Mouse (Mus musculus) gastrocnemius, postnatal 25 days (tissue): ENCODE measurements around the gene Mccc2. TPM values are rescaled to one million over a fixed set of nuclear protein-coding genes. Genes with fewer than 3 reads are reported as not detected.

Experiments used
- DNase-seq: peaks from one replicate; pipeline ENCODE4 v3.0.0; 2022
- total RNA-seq, 2 experiments: library from RNA; stranded (reverse); gene quantifications; 1 replicate in 1 of 2; 2 replicates in 1 of 2; pipeline ENCODE4 v1.2.3; 2021

Gene Mccc2
- total RNA-seq, 2 experiments from 2014 or later, result 33.3 to 34.5 TPM

DNA sequence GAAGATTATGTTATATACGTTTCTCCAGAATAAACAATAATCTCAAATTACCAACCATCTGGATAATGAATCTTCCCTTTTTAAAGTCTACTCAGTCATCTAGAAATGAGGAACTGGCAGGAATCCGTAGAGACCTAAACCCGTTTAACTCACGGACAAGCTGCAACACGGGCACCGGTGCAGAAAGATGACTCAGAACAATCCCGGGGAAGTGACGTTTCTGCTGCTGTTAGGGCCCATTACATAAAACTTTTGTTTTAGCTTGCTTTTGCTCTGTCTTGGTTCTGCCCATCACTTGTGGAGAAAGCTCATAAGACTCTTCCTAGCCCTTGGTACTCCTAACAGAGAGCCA, 76.1 kb downstream of the Mccc2 start:
- no peak for DNase-seq

GRCm38 (mm10) chr13:99938606-99939319, 76.7 kb downstream of the Mccc2 start:
- no peak for DNase-seq

GRCm38 (mm10) chr13:99937741-99938140, 77.7 kb downstream of the Mccc2 start:
- no peak for DNase-seq

- DNase-seq, result no peak
Observed at GRCm38 (mm10) chr13:99932406-99932805, 83.0 kb downstream of the Mccc2 start.

- no peak for DNase-seq
Observed at GRCm38 (mm10) chr13:99931502-99931901, 83.9 kb downstream of the Mccc2 start.

GRCm38 (mm10) chr13:99926249-99926648, 89.2 kb downstream of the Mccc2 start:
- DNase-seq, result no peak

- no peak for DNase-seq
Observed at GRCm38 (mm10) chr13:99915632-99916031, 99.8 kb downstream of the Mccc2 start.

- DNase-seq, result no peak
Observed at GRCm38 (mm10) chr13:99900965-99901364, 114.5 kb downstream of the Mccc2 start, which contains the start of gene Cartpt. Gene Cartpt, minus strand, starts transcription at chr13:99901091.

GRCm38 (mm10) chr13:99900557-99900892, 114.9 kb downstream of the Mccc2 start:
- no peak for DNase-seq

DNA sequence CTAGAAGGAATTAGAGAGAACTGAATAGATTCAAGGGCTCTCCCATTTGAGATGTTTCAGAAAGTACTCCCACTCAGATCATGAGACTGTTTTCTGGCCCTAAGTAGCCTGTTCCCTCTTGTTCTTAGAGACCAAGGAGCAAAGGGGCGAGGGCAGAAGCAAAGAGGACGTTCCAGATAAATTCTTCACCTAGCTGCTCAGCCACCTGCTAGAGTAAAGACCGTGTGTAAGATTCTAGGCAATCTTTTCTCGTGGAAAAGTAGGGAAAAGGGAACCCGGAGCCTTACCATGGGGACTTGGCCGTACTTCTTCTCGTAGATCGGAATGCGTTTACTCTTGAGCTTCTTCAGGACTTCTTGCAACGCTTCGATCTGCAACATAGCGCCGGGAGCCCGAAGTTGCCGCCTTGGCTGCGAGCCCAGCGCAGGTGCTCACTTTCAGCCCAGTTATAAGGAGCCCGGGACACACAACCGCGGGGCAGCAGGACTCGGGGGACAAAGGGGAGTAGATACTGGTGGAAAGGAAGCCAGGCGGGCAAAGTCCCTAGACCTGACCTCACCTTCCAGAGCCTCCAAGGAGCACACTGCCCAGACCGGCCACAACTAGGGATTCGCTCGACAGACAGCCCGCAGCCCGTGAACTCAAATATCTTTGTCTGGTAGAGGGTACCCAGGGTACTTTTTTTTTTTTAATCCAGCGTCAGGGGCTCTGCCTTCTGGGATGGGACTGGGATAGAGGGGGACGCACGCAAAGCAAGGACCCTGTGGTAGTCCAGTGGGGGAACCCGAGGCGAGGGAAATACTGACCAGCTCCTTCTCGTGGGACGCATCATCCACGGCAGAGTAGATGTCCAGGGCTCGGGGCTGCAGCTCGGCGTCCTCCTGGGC, 115.5 kb downstream of the Mccc2 start:
- DNase-seq, result no peak

DNA sequence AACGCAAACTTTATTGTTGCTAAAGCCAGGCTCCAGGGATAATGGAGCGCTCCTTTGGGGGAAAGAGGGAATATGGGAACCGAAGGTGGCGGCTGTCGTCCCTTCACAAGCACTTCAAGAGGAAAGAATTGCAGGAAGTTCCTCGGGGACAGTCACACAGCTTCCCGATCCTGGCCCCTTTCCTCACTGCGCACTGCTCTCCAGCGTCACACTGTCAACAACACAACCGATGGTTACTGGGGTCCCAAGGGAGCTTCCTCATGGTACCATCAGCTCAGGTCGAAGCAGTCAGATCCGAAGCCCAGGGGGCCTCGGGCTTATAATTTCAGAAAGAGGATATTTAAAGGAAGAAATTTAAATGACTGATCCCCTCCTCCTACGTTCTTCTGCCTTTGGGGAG, 116.6 kb downstream of the Mccc2 start:
- DNase-seq, result no peak

Other genes with a start within 250 kb of the Mccc2 start
- not detected for gene Cartpt, start 114.5 kb downstream of the Mccc2 start, total RNA-seq
- 10 to 100 TPM; 13.9 to 17.4 TPM for gene Bdp1, start 88.4 kb upstream of the Mccc2 start, total RNA-seq
- 1 to 10 TPM; 4.7 to 7.8 TPM for gene Serf1, start 92.4 kb upstream of the Mccc2 start, total RNA-seq
- gene Smn1, start 109.2 kb upstream of the Mccc2 start, total RNA-seq, result 10 to 100 TPM; 12.7 to 13.2 TPM
- gene Naip2, start 186.5 kb upstream of the Mccc2 start, total RNA-seq, result under 1 TPM; 0.18 to 0.21 TPM
- under 1 TPM; 0.10 to 0.13 TPM for gene Naip5, start 230.7 kb upstream of the Mccc2 start, total RNA-seq